ENCODE assay signal across 1 mouse cellular context in the genomic region with DNA sequence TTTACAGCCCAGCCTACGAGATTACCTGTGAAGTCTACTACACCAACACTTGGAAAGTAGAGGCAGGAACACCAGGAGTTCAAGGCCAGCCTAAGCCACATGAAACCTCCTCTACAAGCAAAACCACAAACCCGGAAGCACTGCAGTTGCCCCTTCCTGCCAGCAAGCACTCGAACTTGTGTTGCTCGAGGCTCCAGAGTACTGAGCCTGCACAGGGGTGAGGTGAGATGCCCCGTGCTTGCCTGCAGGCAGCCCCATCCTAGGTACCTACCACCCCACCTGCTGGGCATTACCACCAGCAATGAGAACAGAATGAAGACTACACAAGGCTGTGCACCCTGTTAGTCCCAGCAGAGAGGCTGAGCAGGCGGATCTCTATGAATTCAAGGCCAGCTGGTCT.
TF ChIP-seq lines count a peak whose summit lies in the region.

No protein-coding gene starts in this region.

TF ChIP-seq in myocyte, 11 proteins besides CTCF, POLR2A, EP300 and RAD21 (continued from another document):
- no peak for TF ChIP-seq POLR2AphosphoS2 (IDR thresholded peaks at IDR 0.05; ENCODE audit: insufficient read length, low read depth)
